Mouse (Mus musculus): ENCODE measurements around the gene Tex52. TPM values are rescaled to one million over a fixed set of nuclear protein-coding genes. Genes with fewer than 3 reads are reported as not detected.
"Not testable (repeated sequence)": the region's sequence is repeated elsewhere in the genome, so short reads cannot be mapped to it uniquely, and the experiment has no call there.

Gene Tex52
- total and polyA plus RNA-seq, 3 experiments = not detected

- DNase-seq = not testable (repeated sequence)
These were observed 5.4 kb downstream of the Tex52 start for GRCm38 (mm10) chr6:128380594-128381167.

- no peak for DNase-seq
These were observed 6.0 kb downstream of the Tex52 start for GRCm38 (mm10) chr6:128381254-128381653.

- DNase-seq = no peak
These were observed 8.5 kb downstream of the Tex52 start for GRCm38 (mm10) chr6:128383752-128384151.

- DNase-seq = no peak
These were observed 9.8 kb downstream of the Tex52 start for GRCm38 (mm10) chr6:128385026-128385425.

- DNase-seq = no peak
These were observed 13.9 kb downstream of the Tex52 start for GRCm38 (mm10) chr6:128389185-128389584.

GRCm38 (mm10) chr6:128390683-128391082 is 15.4 kb downstream of the Tex52 start:
- no peak for DNase-seq

- DNase-seq = peak; percentile 87
These were observed 22.5 kb downstream of the Tex52 start for GRCm38 (mm10) chr6:128397574-128398261.

- DNase-seq = no peak
These were observed 23.7 kb downstream of the Tex52 start, which contains the start of gene Nrip2 for GRCm38 (mm10) chr6:128398996-128399395. Gene Nrip2 (plus strand): TSS chr6:128399296.

GRCm38 (mm10) chr6:128399421-128400185 is 24.3 kb downstream of the Tex52 start:
- peak; percentile 49 for DNase-seq

GRCm38 (mm10) chr6:128404708-128405107 is 29.5 kb downstream of the Tex52 start:
- no peak for DNase-seq

GRCm38 (mm10) chr6:128408544-128409125 is 33.4 kb downstream of the Tex52 start:
- no peak for DNase-seq

GRCm38 (mm10) chr6:128410305-128410704 is 35.0 kb downstream of the Tex52 start:
- no peak for DNase-seq

GRCm38 (mm10) chr6:128411115-128411514 is 35.9 kb downstream of the Tex52 start:
- peak; percentile 75 for DNase-seq

- no peak for DNase-seq
These were observed 40.9 kb downstream of the Tex52 start for GRCm38 (mm10) chr6:128416169-128416568.

- DNase-seq = no peak
These were observed 42.8 kb downstream of the Tex52 start for GRCm38 (mm10) chr6:128418076-128418475.

GRCm38 (mm10) chr6:128421036-128421435 is 45.8 kb downstream of the Tex52 start:
- DNase-seq = no peak

GRCm38 (mm10) chr6:128421480-128421879 is 46.2 kb downstream of the Tex52 start:
- DNase-seq = no peak

- DNase-seq = no peak
These were observed 48.4 kb downstream of the Tex52 start for GRCm38 (mm10) chr6:128423496-128424268.

- peak; percentile 97 for DNase-seq
These were observed 49.2 kb downstream of the Tex52 start, which contains the start of gene Itfg2 for GRCm38 (mm10) chr6:128424269-128425019. Gene Itfg2 (minus strand): TSS chr6:128424931.

GRCm38 (mm10) chr6:128425046-128425445 is 49.8 kb downstream of the Tex52 start:
- no peak for DNase-seq

GRCm38 (mm10) chr6:128427571-128427970 is 52.3 kb downstream of the Tex52 start:
- no peak for DNase-seq

Data from adrenal gland, adult 2 months (tissue).